Mouse (Mus musculus): ENCODE results near the gene Zfp580. TPM values are rescaled to one million over a fixed set of nuclear protein-coding genes. Genes with fewer than 3 reads are reported as not detected.

Gene Zfp580
- polyA plus RNA-seq, 1 experiment from 2014 or later, result 22.2 TPM

- WGBS, result under 1% methylated on average over 69 of the region's 81 CpGs
- no peaks in the 10 kb centered on the region for H3K9me3 ChIP-seq
- peak within 1 kb of the TSS; percentile 68 for H3K4me2 ChIP-seq (replicated peaks)
- peaks cover 27% of the 10 kb centered on the region for H3K36me3 ChIP-seq
- peaks cover 8% of the 10 kb centered on the region for H3K4me1 ChIP-seq (replicated peaks)
- peak within 1 kb of the TSS; percentile 99 for H3K4me3 ChIP-seq (replicated peaks)
- peak within 1 kb of the TSS; percentile 95 for H3K27ac ChIP-seq
- peak; percentile 96 for ATAC-seq
- H3K27me3 ChIP-seq (replicated peaks), result no peaks in the 10 kb centered on the region
- H3K9ac ChIP-seq, result peak within 1 kb of the TSS; percentile 99
Measured at GRCm38 (mm10) chr7:5080010-5080751, 28.8 kb downstream of the Zfp580 start, which contains the start of gene Epn1. Gene Epn1 (plus strand): TSS chr7:5080235.

GRCm38 (mm10) chr7:5080815-5081214 lies 29.5 kb downstream of the Zfp580 start:
- no peaks in the 10 kb centered on the region for H3K9me3 ChIP-seq
- H3K27me3 ChIP-seq (replicated peaks), result no peaks in the 10 kb centered on the region
- H3K4me2 ChIP-seq (replicated peaks), result peak overlapping the region; percentile 68
- peak overlapping the region; percentile 99 for H3K4me3 ChIP-seq (replicated peaks)
- H3K27ac ChIP-seq, result peak overlapping the region; percentile 95
- H3K36me3 ChIP-seq, result peaks cover 26% of the 10 kb centered on the region
- 11% methylated on average over 6 of the region's 6 CpGs for WGBS
- no peak for ATAC-seq
- H3K4me1 ChIP-seq (replicated peaks), result peaks cover 8% of the 10 kb centered on the region
- H3K9ac ChIP-seq, result peak overlapping the region; percentile 99

- H3K9ac ChIP-seq, result 0 out of 2 replicates have a peak overlapping the region, but pooled peaks have one; percentile 99
- no peaks in the 10 kb centered on the region for H3K27me3 ChIP-seq (replicated peaks)
- H3K9me3 ChIP-seq, result no peaks in the 10 kb centered on the region
- no peak overlapping the region for H3K27ac ChIP-seq
- peak overlapping the region; percentile 99 for H3K4me3 ChIP-seq (replicated peaks)
- 57% methylated on average over 6 of the region's 6 CpGs for WGBS
- peaks cover 23% of the 10 kb centered on the region for H3K36me3 ChIP-seq
- no peak for ATAC-seq
- peaks cover 8% of the 10 kb centered on the region for H3K4me1 ChIP-seq (replicated peaks)
- H3K4me2 ChIP-seq (replicated peaks), result peak overlapping the region; percentile 68
Measured at GRCm38 (mm10) chr7:5081241-5081640, 29.9 kb downstream of the Zfp580 start.

DNA sequence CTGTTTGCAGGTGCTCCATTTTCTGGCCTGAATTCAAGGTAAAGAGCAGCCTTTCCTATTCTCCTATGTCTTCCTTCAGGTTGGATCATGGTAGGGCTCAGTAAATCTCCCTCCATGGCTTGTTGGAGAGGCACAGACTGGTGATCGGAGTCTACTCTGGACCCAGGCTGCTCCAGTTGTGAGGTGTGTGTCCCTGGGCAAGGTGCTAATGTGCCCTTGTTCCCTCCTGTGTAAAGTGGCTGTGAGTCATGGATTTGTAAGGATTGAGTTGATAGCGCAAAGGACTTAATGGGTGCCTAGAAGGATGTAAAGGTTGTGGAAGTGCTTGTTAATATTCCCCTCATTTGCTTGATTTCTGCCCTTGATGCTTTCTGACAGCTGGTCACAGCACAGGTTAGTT lies 30.6 kb downstream of the Zfp580 start:
- Histone ChIP-seq H3K27ac (peak overlapping the region; percentile 6; the same call in 1 of the 2 replicates), H3K4me3 (replicated peaks) (peak overlapping the region; percentile 99; the same call in 1 of the 2 replicates), H3K9me3 (no peaks in the 10 kb centered on the region), H3K4me2 (replicated peaks) (peak overlapping the region; percentile 68), H3K36me3 (peaks cover 19% of the 10 kb centered on the region), H3K27me3 (replicated peaks) (no peaks in the 10 kb centered on the region), H3K9ac (no peak overlapping the region), H3K4me1 (replicated peaks) (peaks cover 8% of the 10 kb centered on the region)
- no peak for ATAC-seq
- 87% methylated on average over 2 of the region's 2 CpGs for WGBS

DNA sequence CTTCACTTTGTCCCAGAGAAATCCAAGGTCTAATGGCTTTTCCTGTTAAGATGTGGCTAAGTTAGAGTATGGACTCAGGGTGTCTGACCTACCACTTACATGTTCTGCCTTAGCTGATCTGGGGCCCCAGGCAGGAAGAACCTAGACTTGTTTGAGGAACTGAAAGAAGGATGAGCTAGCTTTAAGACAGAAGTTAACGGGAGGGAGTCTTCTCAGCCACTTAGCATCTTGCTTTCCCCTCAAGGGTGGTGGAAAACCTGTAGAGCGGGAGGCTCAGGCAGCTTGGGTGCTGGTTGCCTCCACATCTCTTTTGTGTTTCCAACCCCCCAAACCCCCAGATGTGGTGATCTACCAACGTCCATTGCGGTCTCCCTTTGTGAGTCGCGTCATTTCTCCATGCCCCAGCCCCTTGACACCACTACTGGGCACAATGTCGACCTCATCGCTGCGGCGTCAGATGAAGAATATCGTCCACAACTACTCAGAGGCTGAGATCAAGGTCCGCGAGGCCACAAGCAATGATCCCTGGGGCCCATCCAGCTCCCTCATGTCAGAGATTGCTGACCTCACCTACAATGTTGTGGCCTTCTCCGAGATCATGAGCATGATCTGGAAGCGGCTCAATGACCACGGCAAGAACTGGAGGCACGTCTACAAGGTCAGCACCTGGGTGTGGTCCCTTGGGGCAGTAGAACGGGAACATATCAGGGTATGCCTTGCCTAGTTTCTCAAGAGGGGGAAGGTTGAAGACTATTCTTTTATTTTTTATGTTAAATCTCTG lies 32.2 kb downstream of the Zfp580 start:
- H3K27ac ChIP-seq, result 0 out of 2 replicates have a peak overlapping the region, but pooled peaks have one; percentile 32
- H3K4me3 ChIP-seq (replicated peaks), result no peak overlapping the region
- H3K9ac ChIP-seq, result 0 out of 2 replicates have a peak overlapping the region, but pooled peaks have one; percentile 10
- no peaks in the 10 kb centered on the region for H3K27me3 ChIP-seq (replicated peaks)
- ATAC-seq, result no peak
- 85% methylated on average over 18 of the region's 18 CpGs for WGBS
- no peaks in the 10 kb centered on the region for H3K9me3 ChIP-seq
- H3K4me1 ChIP-seq (replicated peaks), result peaks cover 10% of the 10 kb centered on the region
- peaks cover 12% of the 10 kb centered on the region for H3K36me3 ChIP-seq
- H3K4me2 ChIP-seq (replicated peaks), result peak overlapping the region; percentile 32

- Histone ChIP-seq H3K36me3 (peaks cover 16% of the 10 kb centered on the region), H3K27me3 (replicated peaks) (no peaks in the 10 kb centered on the region), H3K27ac (no peak overlapping the region), H3K9ac (no peak overlapping the region), H3K4me2 (replicated peaks) (no peak overlapping the region), H3K4me3 (replicated peaks) (no peak overlapping the region), H3K4me1 (replicated peaks) (peaks cover 11% of the 10 kb centered on the region), H3K9me3 (no peaks in the 10 kb centered on the region)
- WGBS, result 95% methylated on average over 1 of the region's 1 CpGs
- ATAC-seq, result no peak
Measured at GRCm38 (mm10) chr7:5085512-5085911, 34.2 kb downstream of the Zfp580 start.

GRCm38 (mm10) chr7:5086921-5087440 lies 35.6 kb downstream of the Zfp580 start:
- 75% methylated on average over 5 of the region's 5 CpGs for WGBS
- Histone ChIP-seq H3K4me3 (replicated peaks) (no peak overlapping the region), H3K36me3 (peaks cover 18% of the 10 kb centered on the region), H3K27ac (no peak overlapping the region), H3K4me1 (replicated peaks) (peaks cover 7% of the 10 kb centered on the region; the same call in 1 of the 2 replicates), H3K9me3 (no peaks in the 10 kb centered on the region), H3K27me3 (replicated peaks) (no peaks in the 10 kb centered on the region), H3K9ac (no peak overlapping the region), H3K4me2 (replicated peaks) (no peak overlapping the region)
- no peak for ATAC-seq

DNA sequence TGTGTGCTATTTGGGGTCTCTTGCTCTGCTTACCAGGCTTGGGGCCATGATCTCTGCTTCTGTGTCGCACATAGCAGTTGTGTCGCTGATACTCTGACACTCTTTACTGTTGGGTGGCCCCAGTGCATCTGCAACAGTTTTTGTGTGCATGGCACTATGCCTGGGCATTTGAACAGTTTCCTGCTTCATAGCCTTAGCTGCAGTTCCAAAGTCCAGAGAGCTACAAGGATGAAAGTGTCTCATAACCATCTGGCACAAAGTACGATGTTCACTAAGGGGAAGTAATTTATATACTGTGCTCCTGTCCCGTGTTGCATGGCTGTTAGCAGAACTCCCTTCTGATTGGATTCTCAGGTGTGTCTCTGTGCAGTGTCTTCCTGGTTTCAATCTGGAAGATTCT lies 36.5 kb downstream of the Zfp580 start:
- Histone ChIP-seq H3K4me3 (replicated peaks) (no peak overlapping the region), H3K4me1 (replicated peaks) (peaks cover 5% of the 10 kb centered on the region; the same call in 1 of the 2 replicates), H3K36me3 (peaks cover 27% of the 10 kb centered on the region), H3K4me2 (replicated peaks) (peak overlapping the region; percentile 24; the same call in 1 of the 2 replicates), H3K9me3 (no peaks in the 10 kb centered on the region), H3K27ac (peak overlapping the region; percentile 64), H3K27me3 (replicated peaks) (no peaks in the 10 kb centered on the region), H3K9ac (no peak overlapping the region)
- 70% methylated on average over 4 of the region's 4 CpGs for WGBS
- ATAC-seq, result peak; percentile 85

GRCm38 (mm10) chr7:5089853-5090252 lies 38.5 kb downstream of the Zfp580 start:
- H3K9ac ChIP-seq, result no peak overlapping the region
- no peak overlapping the region for H3K27ac ChIP-seq
- H3K9me3 ChIP-seq, result no peaks in the 10 kb centered on the region
- H3K4me3 ChIP-seq (replicated peaks), result no peak overlapping the region
- no peaks in the 10 kb centered on the region for H3K27me3 ChIP-seq (replicated peaks)
- no peak for ATAC-seq
- 0 out of 2 replicates have a peak, but pooled peaks cover 3% of the 10 kb centered on the region for H3K4me1 ChIP-seq (replicated peaks)
- peaks cover 39% of the 10 kb centered on the region for H3K36me3 ChIP-seq
- no peak overlapping the region for H3K4me2 ChIP-seq (replicated peaks)
- 95% methylated on average over 15 of the region's 15 CpGs for WGBS

DNA sequence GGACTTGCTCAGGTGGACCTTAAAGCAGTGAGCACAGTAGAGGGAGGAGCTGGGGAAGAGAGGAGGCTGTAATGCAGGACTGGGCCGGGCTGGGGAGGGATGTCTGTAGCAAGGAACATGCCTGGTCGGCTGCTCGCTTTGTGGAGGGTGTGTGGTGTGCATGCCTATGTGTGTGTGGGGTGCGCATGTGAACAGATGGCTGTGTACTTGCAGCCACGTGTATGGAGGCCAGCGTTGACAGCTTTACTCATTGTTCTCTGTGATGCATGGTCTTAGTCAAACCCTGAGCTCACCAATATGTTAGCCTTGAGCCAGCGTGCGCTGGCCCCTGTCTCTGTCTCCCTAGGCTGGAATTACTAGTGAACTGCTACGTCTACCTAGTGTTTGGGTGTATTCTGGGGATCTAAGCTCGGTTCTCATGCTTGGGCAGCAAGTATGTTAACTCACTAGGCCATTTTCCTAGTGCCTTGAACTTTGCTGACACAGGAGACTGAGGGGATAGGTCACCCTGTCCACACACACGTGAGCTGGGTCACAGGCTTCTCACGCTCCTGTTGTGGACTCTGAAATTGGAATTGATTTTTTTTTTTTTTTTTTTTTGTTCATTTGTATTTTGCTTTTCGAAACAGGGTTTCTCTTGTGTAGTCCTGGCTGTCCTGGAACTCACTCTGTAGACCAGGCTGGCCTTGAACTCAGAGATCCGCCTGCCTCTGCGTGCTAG lies 39.8 kb downstream of the Zfp580 start:
- no peak overlapping the region for H3K4me3 ChIP-seq (replicated peaks)
- no peaks in the 10 kb centered on the region for H3K9me3 ChIP-seq
- H3K9ac ChIP-seq, result no peak overlapping the region
- 91% methylated on average over 15 of the region's 15 CpGs for whole genome bisulfite sequencing
- H3K36me3 ChIP-seq, result peaks cover 46% of the 10 kb centered on the region
- no peak overlapping the region for H3K27ac ChIP-seq
- no peaks in the 10 kb centered on the region for H3K27me3 ChIP-seq (replicated peaks)
- H3K4me1 ChIP-seq (replicated peaks), result 0 out of 2 replicates have a peak, but pooled peaks cover 3% of the 10 kb centered on the region
- H3K4me2 ChIP-seq (replicated peaks), result no peak overlapping the region
- no peak for ATAC-seq

DNA sequence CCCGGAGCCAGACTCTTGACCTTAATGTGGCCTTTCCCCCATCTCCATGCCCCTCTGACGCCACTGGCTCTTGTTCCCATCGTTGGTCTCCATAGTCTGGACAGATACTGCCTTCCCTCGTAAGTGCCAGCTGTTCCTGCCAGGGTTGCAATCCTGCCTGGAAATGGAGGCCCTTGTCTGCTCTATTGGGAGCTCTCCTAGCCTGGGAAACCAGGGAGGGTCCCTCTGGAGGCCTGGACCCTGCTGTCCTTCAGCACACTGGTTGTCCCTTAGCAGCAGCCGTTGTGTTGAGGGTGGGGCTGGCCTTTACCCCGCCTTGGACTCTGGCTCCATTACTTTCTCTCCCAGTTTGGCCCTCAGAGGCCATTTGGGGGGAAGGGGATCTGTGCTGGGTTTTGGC lies 41.0 kb downstream of the Zfp580 start:
- Histone ChIP-seq H3K9ac (no peak overlapping the region), H3K27ac (no peak overlapping the region), H3K9me3 (no peaks in the 10 kb centered on the region), H3K27me3 (replicated peaks) (no peaks in the 10 kb centered on the region), H3K36me3 (peaks cover 48% of the 10 kb centered on the region), H3K4me1 (replicated peaks) (0 out of 2 replicates have a peak, but pooled peaks cover 3% of the 10 kb centered on the region), H3K4me2 (replicated peaks) (no peak overlapping the region), H3K4me3 (replicated peaks) (no peak overlapping the region)
- WGBS, result 71% methylated on average over 6 of the region's 6 CpGs
- no peak for ATAC-seq
